Mouse (Mus musculus) C2C12 (cell line): ENCODE results near the gene Ubap2l.

Source experiments
- CEBPB ChIP-seq: IDR thresholded peaks from one replicate; pipeline ENCODE4 v1.6.1; 2011; ENCODE audit warnings: low read depth, mild to moderate bottlenecking, control low read depth, moderate library complexity
- CTCF ChIP-seq: IDR thresholded peaks from one replicate; pipeline ENCODE4 v1.5.1; 2011; ENCODE audit not compliant: control insufficient read depth, insufficient read depth, insufficient read length
- MAX ChIP-seq: IDR thresholded peaks from one replicate; pipeline ENCODE4 v1.6.1; 2011; ENCODE audit warnings: mild to moderate bottlenecking, control low read depth
- MYOG ChIP-seq: IDR thresholded peaks from one replicate; pipeline ENCODE4 v1.6.1; 2011; ENCODE audit not compliant: control insufficient read depth, insufficient read length; ENCODE audit errors: extremely low read depth
- USF1 ChIP-seq: IDR thresholded peaks from one replicate; pipeline ENCODE4 v1.6.1; 2011; ENCODE audit warnings: low read depth, mild to moderate bottlenecking, control low read depth, moderate library complexity

DNA sequence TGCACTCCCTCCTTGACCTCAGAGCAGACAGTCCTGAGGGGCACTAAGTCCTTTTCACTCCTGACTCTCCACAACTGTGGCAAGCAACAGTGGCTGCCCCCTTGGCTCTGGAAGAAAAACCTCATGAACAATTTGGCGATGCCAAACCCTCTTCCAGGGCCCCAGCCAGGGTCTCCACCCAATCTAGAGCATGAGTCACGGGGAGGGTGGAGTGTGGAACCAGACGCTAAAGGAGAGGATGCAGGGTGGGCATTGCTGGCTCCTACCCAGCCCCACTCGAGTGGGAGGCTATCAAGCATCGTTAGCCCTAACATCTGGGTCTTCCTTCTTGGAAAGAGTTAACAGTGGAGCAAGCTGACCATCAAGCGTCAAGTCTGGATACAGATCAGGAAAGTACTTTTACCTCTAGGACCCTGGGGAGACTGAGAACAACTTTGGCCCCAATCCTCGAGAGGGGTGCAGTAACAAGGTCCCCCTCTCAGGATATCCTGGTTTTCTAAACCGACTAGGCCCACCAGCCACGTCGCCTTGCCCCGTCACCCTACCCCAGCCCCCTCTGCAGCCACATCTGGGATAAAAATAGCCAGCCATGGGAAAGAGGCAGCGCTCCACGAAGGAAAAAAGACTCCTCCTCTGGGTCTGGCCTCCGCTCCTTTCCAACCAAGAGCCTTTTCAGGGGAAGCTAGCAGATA is 90.2 kb downstream of the Ubap2l start:
- no peak for TF ChIP-seq CTCF
- no peak for TF ChIP-seq USF1
- TF ChIP-seq CEBPB, result no peak
- no peak for TF ChIP-seq MYOG
- TF ChIP-seq MAX, result no peak
